Mouse (Mus musculus) A20 (cell line): ENCODE data around the gene Golga2.

Experiments
- DNase-seq: peaks from one replicate; pipeline ENCODE4 v3.0.0-alpha.2; 2011; ENCODE audit warnings: low read depth, low spot score

Gene Golga2

DNA sequence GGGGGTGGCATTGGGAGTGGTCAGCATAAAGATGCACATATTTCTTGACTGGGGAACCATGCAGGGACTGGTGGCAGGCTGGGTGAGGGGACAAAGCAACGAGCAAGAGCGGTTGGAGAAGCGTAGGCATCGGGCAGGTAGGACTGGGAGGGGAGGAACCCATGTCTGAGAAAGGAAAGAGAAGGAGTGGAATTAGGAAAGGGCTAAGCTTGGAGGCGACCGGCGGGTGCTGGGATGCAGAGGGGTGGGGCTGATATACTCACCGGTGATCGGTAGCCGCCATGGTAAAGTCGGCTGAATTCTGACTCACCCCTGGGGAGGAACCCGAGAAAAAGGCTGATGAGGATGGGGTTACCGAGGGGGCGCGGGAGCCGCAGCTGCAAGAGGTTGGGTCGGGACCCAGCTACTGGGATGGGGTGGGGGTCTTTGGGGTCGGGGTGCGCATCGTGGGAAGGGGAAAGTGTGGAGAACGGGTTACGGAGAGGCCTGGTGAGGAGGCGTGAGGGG lies at the start of gene Golga2:
TSS of gene Golga2 (plus strand) at position 51 of the 507 bp plus-strand sequence.
- DNase-seq: no peak

GRCm38 (mm10) chr2:32237571-32237970 lies 49.6 kb upstream of the Golga2 start:
- no peak for DNase-seq

DNA sequence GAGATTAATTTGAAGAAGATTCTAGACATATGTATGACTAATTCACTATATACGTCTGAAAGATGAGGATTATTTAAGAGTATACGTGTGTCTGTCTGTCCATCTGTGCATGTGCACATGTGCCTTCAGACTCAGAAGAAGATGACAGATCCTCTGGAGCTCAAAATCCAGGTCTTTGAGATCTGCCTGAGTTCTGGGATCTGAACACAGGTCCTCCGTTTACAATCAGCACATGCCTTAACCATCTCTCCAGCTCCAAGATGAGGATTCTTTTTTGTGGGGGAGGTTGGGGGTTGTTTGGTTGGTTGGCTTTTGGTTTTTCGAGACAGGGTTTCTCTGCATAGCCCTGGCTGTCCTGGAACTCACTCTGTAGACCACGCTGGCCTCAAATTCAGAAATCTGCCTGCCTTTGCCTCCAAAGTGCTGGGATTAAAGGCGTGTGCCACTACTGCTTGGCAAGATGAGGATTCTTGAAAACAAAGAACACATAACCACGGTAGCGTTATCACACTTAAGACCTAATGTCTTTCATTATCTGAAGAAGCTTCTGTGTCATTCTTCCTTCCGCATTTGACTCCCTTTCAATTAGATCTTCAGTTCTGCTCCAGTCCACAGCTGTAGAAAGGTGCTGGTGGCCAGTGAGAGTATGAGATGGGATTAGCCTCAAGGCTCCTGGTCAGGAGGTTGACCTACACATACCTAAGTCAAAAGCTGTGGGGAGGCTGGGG lies 48.3 kb upstream of the Golga2 start:
- DNase-seq: peak; percentile 51

DNA sequence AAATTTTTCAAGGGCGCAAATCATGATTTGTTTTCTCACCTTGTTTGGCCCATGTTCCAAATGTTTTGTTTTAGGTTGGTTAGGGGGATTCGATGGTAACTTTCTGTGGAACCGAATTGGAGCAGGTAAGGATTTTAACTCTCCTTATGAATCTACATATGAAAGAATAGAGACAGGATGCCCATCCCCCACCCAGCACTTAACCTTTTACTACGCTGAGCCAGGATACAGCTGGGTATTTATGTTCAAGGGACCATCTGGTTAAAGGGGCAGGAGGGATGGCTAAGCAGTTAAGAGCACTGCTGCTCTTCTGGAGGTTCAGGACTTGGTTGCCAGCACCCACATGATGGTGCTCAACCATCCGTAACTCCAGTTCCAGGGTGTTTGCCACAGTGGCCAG lies 46.6 kb upstream of the Golga2 start:
- no peak for DNase-seq

DNA sequence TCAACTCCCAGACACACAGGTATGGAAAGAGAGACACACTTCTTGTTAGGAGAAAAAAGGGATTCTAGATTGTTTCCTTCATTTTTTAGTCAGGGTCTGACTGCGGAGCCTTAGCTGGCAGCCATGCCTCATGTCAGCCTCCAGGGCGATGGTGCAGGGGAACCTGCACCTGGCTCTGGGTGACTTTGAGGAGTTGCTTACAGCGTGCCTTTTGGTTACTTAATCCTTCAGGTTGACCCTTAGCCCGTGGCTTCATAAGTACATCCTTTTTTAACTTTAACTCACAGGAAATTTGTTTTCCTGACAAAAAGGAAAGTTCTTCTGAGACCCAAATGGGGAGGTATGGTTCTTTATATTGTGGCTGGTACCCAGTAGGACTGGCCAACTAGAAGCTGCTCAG lies 44.2 kb upstream of the Golga2 start:
- no peak for DNase-seq

DNA sequence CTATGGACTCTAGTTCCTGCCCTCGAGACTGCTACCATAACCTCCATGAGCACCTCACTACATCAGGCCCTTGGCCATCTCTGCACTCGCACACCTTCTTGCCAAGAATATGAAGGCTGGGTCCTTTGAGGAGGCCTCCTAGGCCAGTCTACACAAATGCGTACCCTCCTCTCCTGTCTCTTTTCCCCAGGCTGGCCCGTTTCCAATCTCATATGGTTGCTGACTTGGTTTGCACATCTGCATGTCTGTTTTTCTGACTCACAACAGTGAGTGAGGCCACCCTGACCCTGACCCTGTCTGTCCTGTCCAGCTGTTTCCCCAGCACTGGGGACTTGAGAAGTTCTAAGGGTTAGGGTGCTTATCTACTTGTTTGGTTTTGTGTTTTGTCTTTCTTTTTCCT lies 40.4 kb upstream of the Golga2 start:
- no peak for DNase-seq

GRCm38 (mm10) chr2:32248377-32249361 lies 38.5 kb upstream of the Golga2 start:
- no peak for DNase-seq

GRCm38 (mm10) chr2:32251791-32252527 lies 35.2 kb upstream of the Golga2 start:
- no peak for DNase-seq

GRCm38 (mm10) chr2:32252658-32253057 lies 34.5 kb upstream of the Golga2 start:
- no peak for DNase-seq

DNA sequence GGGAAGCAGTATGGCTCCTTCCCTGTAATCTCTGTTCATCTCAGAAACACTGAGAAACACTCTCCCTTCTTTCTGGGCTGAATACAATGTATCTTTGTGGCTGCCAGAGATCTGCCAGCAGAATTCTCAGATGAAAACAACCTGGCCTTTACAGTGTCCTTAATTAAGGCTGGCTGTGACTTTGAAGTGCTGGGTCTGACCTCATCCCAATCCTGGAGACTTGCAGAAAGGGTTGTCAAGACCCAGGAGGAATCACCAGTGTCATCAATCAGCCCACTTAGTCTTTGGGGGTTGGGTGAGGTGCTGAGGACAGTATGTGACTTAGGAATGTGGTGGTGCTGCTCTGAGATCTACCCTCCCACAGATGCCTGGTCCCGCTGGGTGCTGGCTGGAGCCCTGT lies 33.8 kb upstream of the Golga2 start:
- no peak for DNase-seq

DNA sequence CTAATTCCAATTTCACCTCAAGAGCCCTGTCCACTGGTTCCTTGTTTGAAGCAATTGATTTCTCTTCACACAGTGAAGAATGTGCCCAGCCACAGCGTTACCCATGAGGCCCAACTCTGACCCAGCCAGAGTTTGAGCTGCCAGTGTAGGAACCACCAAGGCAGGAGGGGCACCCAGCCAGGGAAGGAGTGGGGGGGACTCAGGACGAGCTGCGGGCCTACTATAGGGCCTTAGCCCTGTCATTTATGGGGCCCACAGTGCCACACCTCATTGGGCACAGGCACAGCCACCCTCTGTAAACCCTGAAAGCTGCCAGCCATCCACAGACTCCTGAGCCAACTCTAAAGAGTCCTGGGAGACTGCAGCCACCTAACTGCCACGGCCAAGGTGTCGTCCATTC lies 32.6 kb upstream of the Golga2 start:
- DNase-seq: no peak

DNA sequence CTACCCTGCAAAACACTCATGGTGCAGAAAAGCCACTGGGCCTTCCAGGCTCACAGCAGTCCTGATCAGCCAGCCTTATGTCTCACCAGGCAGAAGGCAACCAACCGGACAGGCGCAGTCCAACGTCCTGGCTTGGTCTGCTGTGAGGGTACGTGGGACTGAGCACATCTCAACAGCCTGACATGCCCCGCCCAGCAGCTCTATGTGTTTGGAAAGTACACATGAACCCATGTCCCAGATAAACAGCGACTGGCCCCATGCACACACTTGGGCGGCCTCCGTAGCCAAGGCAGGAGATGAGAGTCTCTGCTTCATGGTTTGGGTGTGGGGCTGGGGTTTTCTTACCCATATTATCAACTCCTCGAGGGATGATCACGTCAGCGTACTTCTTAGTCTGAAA lies 30.9 kb upstream of the Golga2 start:
- DNase-seq: no peak

GRCm38 (mm10) chr2:32258887-32259533 lies 28.2 kb upstream of the Golga2 start:
- no peak for DNase-seq

DNA sequence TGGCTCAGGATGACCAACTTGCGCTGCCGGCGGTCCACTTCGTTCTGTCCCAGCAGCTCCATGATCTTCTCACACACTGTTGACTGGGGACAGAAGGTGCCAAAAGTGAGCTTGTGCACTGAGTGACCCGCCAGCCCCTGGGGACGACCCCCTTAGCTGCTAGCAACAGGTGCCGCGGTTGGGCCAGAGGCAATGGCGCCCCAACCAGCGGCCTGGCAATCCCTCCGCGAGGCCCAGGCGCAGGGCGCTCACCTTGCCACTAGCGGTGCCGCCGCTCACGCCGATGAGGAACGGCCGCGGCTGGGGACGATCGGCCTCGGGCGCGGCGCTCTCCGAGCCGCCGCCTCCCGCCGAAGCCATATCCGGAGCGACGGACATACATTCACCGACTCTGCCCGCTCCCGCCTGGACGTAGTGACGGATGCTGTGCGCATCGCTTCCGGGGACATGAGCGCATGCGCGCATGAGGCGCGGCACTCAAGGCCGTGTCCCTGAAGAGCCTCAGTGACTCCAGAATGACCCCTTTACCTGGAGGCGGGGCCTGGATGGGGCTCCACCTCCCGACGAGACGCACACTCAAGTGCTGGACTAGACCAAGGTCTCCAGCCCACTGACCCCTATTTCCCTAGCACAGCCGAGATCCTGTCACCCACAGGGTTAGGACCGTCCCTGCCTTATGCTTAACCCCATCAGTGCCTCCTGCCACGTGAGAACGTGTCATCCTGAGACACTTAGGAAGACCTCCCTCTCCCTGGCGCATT lies 27.3 kb upstream of the Golga2 start, which contains the start of gene Uck1:
TSS of gene Uck1 (minus strand) at position 503 of the 761 bp plus-strand sequence.
- peak; percentile 98 for DNase-seq

- peak; percentile 85 for DNase-seq
Observed at GRCm38 (mm10) chr2:32260635-32261034, 26.5 kb upstream of the Golga2 start.

DNA sequence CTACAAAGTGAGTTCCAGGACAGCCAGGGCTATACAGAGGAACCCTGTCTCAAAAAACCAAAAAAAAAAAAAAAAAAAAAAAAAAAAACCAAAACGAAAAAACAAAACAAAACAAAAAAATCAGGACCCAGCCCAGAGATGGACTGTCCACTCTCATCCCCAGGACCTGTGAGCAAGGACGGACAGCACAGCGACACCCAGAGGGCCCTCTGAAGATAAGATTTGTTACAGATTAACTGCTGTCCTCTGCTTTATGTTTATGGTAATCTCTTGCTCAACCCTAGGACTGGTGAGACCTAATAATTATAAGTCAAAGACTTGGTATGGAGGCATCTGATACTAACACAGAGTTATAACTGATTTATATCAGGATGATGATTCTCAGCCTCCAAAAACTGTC lies 11.4 kb upstream of the Golga2 start:
- DNase-seq: no peak

DNA sequence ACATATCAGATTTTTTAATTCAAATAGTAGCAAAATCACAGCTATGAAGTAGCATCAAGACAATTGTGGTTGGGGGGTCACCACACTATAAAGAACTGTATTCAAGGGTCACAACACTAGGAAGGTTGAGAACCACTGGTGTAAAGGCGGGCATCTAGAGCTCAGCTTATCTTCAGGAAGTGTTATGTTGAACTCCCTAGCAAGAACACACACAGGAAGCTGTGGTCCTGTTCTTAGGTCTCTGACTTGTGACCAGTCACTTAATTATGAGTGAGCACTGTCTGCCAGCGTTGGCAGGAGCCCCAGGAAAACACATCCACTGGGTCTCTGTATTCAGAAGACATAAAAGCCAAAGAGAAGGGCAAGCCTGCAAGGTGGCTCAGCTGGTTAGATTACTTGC lies 4.9 kb upstream of the Golga2 start:
- no peak for DNase-seq

- DNase-seq: peak; percentile 70
Observed at GRCm38 (mm10) chr2:32282727-32283126, 4.5 kb upstream of the Golga2 start.

DNA sequence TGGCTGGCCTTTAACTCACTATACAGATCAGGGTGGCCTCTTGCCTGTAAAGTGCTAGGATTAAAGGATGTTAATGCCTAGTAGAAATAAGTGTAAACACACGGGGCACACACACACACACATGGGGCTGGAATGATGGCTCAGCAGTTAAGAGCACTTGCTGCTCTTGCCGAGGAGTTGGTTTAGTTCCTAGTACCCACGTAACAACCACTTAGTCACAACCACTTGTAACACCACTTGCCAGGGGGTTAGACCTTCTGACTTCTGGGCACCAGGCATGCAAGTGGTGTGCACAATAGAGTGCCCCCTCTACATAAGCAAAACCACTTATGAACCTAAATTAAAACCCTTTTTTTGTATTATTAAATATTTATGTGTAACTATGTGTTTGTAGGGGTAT lies 3.2 kb upstream of the Golga2 start:
- DNase-seq: no peak

DNA sequence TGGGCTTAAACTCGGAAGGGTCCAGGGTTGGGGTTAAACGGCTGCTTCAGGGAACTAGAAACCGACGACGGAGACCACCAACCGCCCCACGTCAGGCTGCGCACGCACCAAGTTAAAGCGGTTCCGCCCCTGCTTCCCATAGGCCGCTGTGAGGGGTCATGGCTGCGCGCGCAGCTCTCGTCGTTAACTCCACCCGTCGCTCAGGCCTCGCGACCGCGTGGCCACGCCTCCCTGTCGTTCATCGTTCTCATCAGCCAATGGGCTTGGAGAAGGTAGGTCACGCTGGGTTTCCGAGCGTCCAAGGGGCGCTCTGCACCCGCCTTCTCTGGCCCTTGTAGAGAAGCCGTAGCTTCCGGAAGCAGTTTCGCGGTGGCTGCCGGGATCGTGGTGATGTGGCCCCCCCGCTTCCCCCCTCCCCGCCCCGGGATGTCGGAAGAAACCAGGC lies 761 bp downstream of the Golga2 start, which contains the start of gene Swi5:
TSS of gene Swi5 (minus strand) at position 153 of the 445 bp plus-strand sequence.
- DNase-seq: peak; percentile 100
